Mouse (Mus musculus) cortical plate, adult 2 months (tissue): ENCODE measurements around the gene Armc5.

Experiments
- CTCF ChIP-seq: fragments of 200-500 bp; IDR thresholded peaks from 2 replicates; pipeline ENCODE4 v1.5.1; 2011; ENCODE audit warnings: mild to moderate bottlenecking, control low read depth, low read length; ENCODE audit not compliant: insufficient read depth; ENCODE audit errors: extremely low read depth
- POLR2A ChIP-seq: fragments of 200-500 bp; IDR thresholded peaks from 2 replicates; pipeline ENCODE4 v1.6.1; 2011; ENCODE audit warnings: mild to moderate bottlenecking, low read length, control low read depth; ENCODE audit not compliant: insufficient read depth; ENCODE audit errors: extremely low read depth

GRCm38 (mm10) chr7:128203071-128203470 is 34.1 kb upstream of the Armc5 start:
- no peak for TF ChIP-seq CTCF
- TF ChIP-seq POLR2A, result no peak
